Mouse (Mus musculus) brain, embryonic 14.5 days (tissue): ENCODE results near the gene AI467606.

Source experiments
- CTCF ChIP-seq: fragments of 200-500 bp; IDR thresholded peaks from 2 replicates; pipeline ENCODE4 v1.5.1; 2012; ENCODE audit warnings: inconsistent platforms, mild to moderate bottlenecking, moderate library complexity, borderline replicate concordance; ENCODE audit not compliant: insufficient read depth, insufficient read length; ENCODE audit errors: extremely low read depth
- POLR2A ChIP-seq: fragments of 200-500 bp; IDR thresholded peaks from 2 replicates; pipeline ENCODE4 v1.6.1; 2012; ENCODE audit warnings: mild to moderate bottlenecking, inconsistent platforms, borderline replicate concordance; ENCODE audit not compliant: poor library complexity, insufficient read depth, insufficient read length, severe bottlenecking; ENCODE audit errors: extremely low read depth

DNA sequence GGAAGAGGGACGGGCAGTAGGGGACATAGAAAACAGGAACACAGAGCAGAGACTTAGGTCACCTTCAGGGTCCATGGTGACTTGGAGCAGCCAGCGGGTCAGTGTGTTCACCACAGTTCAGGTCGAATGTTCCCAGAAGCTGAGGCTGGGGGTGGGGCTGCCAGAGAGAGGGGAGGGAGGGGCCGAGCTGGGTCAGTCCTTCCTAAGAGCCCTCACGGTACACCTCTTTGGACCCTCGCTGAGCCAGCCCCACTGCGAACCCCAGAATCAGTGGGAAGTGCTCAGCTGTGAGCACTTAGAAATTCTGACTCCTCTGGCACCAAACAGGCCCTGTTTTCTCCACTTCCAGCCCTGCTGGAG, 30.7 kb downstream of the AI467606 start, which contains the start of gene Qprt:
- no peak for TF ChIP-seq CTCF
- TF ChIP-seq POLR2A: no peak
